Mouse (Mus musculus): ENCODE results near the gene Zg16.
"Not testable (repeated sequence)": the region's sequence is repeated elsewhere in the genome, so short reads cannot be mapped to it uniquely, and the experiment has no call there.

GRCm38 (mm10) chr7:127085751-127086150 is 1.4 kb downstream of the Zg16 start:
- TF ChIP-seq CTCF, POLR2A (IDR thresholded peaks at IDR 0.05; ENCODE audit: insufficient read depth, low read depth, low read length): not testable (repeated sequence)

Measured in olfactory bulb, adult 2 months (tissue).